Mouse (Mus musculus) brain, embryonic 14.5 days (tissue): ENCODE measurements around the gene Glb1l. TPM values are rescaled to one million over a fixed set of nuclear protein-coding genes. Genes with fewer than 3 reads are reported as not detected.

ENCODE experiments used
- DNase-seq: peaks from one replicate; pipeline ENCODE4 v3.0.0-alpha.2; 2011; ENCODE audit warnings: low read depth
- CTCF ChIP-seq: fragments of 200-500 bp; IDR thresholded peaks from 2 replicates; pipeline ENCODE4 v1.5.1; 2012; ENCODE audit warnings: inconsistent platforms, mild to moderate bottlenecking, moderate library complexity, borderline replicate concordance; ENCODE audit not compliant: insufficient read depth, insufficient read length; ENCODE audit errors: extremely low read depth
- POLR2A ChIP-seq: fragments of 200-500 bp; IDR thresholded peaks from 2 replicates; pipeline ENCODE4 v1.6.1; 2012; ENCODE audit warnings: mild to moderate bottlenecking, inconsistent platforms, borderline replicate concordance; ENCODE audit not compliant: poor library complexity, insufficient read depth, insufficient read length, severe bottlenecking; ENCODE audit errors: extremely low read depth
- polyA plus RNA-seq: library from polyadenylated mRNA; depleted of rRNA; stranded (reverse); fragments of >200 nt; gene quantifications from 2 replicates; pipeline ENCODE4 v1.2.3, GENCODE M21; 2012; rRNA removed

The Glb1l gene
- 30.9 and 37.9 TPM in 2 replicates for polyA plus RNA-seq

- peak; percentile 98 for DNase-seq
- TF ChIP-seq POLR2A (peak; percentile 64; the same call in 1 of the 2 replicates), CTCF (no peak)
These were observed at the start of gene Glb1l, which contains the start of gene Stk16 for GRCm38 (mm10) chr1:75210136-75211087. Gene Glb1l, minus strand, starts transcription at chr1:75210813. Gene Stk16, plus strand, starts transcription at chr1:75210838.

- no peak for DNase-seq
- TF ChIP-seq CTCF (no peak), POLR2A (no peak)
These were observed 45.0 kb upstream of the Glb1l start for GRCm38 (mm10) chr1:75255516-75256046.

- DNase-seq: peak; percentile 53
- TF ChIP-seq POLR2A: no peak
- no peak for TF ChIP-seq CTCF
These were observed 44.0 kb upstream of the Glb1l start for GRCm38 (mm10) chr1:75254625-75255013.

DNA sequence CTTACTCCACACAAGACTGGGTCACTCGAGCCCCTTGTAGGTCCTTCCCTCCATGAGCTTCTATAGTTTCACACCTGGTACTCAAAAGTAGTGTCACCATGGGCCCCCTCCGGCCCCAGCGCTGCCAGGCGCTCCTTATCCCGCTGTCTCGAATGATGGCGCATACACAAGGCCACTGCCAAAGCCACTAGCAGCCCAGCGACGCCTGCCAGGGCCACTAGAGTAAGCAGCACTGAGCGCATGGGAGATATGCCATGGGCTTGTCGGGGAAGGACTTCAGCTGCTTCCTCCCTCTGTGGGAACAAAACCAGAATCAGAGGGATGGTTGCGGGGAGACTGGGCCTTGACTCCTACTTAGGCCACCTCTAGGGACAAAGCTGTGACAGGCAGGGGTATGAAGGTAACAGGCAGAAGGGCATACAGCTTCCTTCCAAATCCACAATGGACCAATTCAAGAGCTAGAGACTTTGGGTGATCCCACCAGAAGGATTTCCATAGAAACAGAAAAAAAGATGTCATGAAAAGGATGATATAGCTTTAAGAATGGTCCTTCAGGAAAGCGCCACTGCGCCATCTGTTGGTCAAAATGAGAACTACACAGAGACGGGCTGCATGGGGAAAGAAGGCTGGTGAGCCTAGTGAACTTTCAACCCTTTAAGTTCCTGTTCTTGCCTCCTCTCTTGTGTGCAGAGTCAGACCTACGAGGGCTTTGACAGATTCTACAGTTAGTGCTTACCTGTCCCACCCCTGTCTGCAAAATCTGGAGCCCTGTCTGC is 43.4 kb upstream of the Glb1l start:
- peak; percentile 76 for DNase-seq
- TF ChIP-seq POLR2A: no peak
- TF ChIP-seq CTCF: peak; percentile 85

GRCm38 (mm10) chr1:75253029-75253428 is 42.4 kb upstream of the Glb1l start:
- no peak for DNase-seq
- TF ChIP-seq CTCF: 0 out of 2 replicates have a peak, but pooled peaks have one; percentile 2
- no peak for TF ChIP-seq POLR2A

- TF ChIP-seq POLR2A (no peak), CTCF (no peak)
- no peak for DNase-seq
These were observed 41.7 kb upstream of the Glb1l start for GRCm38 (mm10) chr1:75252308-75252707.

- TF ChIP-seq POLR2A (no peak), CTCF (peak; percentile 86)
- peak; percentile 84 for DNase-seq
These were observed 40.7 kb upstream of the Glb1l start for GRCm38 (mm10) chr1:75251112-75251970.

DNA sequence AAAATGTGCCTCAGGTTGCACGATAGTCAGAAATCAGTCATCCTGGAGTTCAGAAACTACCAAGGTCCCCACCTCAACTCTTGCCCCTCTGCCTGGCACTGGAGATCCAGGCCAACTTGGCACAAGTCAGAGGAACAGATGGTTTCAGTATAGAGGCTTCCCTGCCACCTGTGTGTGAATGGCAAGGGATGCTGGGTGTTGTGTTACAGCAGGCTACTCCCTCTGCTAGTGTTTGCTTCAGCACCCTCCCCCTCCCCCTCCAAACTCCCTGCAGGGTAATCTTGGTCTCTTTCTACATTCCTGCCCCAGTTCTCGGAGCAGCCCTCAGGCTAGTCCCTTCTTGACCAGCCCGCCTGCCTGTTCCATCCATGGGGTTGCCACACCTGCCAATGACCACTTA is 39.9 kb upstream of the Glb1l start:
- no peak for TF ChIP-seq CTCF
- DNase-seq: peak; percentile 76

GRCm38 (mm10) chr1:75248041-75248772 is 37.6 kb upstream of the Glb1l start:
- TF ChIP-seq CTCF: no peak
- peak; percentile 50 for DNase-seq
